Mouse (Mus musculus) heart, postnatal 0 days (tissue): ENCODE measurements around the gene Uspl1.

Source experiments
- CTCF ChIP-seq: IDR thresholded peaks from 2 replicates; pipeline ENCODE4 v1.5.1; 2016; ENCODE audit warnings: antibody characterized with exemption, control low read depth, low read depth
- EP300 ChIP-seq: IDR thresholded peaks from 2 replicates; pipeline ENCODE4 v1.6.1; 2016; ENCODE audit warnings: antibody characterized with exemption, low read depth

DNA sequence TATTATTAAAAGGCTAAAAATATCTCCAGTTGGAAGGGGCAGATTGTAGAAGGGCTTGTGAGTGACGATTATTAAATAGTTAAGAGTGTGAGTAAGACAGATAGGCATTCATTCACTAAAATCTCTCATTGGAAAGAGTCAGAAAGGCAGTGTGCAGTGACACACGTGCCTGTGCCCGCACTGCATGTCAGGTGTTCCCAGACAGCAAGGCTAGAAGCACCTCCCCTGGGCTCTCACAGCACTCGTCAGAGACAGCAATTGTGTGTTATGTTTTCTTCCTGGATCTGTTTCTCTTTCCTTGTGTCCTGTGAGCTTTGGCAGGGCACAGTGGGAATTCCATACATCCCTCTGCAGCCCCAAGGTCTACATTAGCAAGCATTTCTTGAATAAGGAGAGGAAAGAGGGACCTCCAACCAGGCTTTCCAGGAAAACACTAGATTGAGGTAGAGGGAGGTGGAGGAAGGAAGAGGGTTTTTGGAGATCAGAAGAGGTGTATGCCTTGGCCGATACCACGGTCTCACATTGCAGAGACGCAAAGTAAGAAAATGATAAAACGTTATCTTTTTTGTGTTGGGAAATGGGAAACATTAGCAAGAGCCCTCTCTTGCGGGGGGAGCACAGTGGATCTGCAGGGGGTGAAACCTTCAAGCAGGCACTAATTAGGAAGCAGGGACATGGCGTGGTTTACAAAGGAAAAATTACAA is 49.2 kb upstream of the Uspl1 start:
- TF ChIP-seq CTCF (no peak), EP300 (no peak)
